Mouse (Mus musculus) heart, embryonic 11.5 days (tissue): ENCODE data around the gene Gpr146. TPM values are rescaled to one million over a fixed set of nuclear protein-coding genes. Genes with fewer than 3 reads are reported as not detected.

ENCODE experiments used
- ATAC-seq: fragments of 200-750 bp; cut with Nextera tagmentation; replicated peaks from 2 replicates; pipeline ENCODE4 v1.8.0; 2017; ENCODE audit warnings: moderate library complexity; ENCODE audit not compliant: insufficient number of reproducible peaks, low FRiP score, low TSS enrichment
- H3K27ac ChIP-seq: fragments of 300-500 bp; sonication (generic); 2 replicates; pipeline ENCODE4 v1.5.1; 2014; ENCODE audit warnings: mild to moderate bottlenecking, low read depth, low read length
- H3K27me3 ChIP-seq: fragments of 300-500 bp; sonication (generic); 2 replicates; pipeline ENCODE4 v1.6.1; 2014; ENCODE audit warnings: mild to moderate bottlenecking, low read length, mixed read lengths; ENCODE audit not compliant: control insufficient read depth, insufficient read depth
- H3K36me3 ChIP-seq: fragments of 300-500 bp; sonication (generic); 2 replicates; pipeline ENCODE4 v1.6.1; 2014; ENCODE audit warnings: mild to moderate bottlenecking, low read length, moderate library complexity, mixed read lengths; ENCODE audit not compliant: control insufficient read depth, insufficient read depth
- H3K4me1 ChIP-seq: fragments of 300-500 bp; sonication (generic); 2 replicates; pipeline ENCODE4 v1.6.1; 2014; ENCODE audit warnings: low read length; ENCODE audit not compliant: control insufficient read depth, insufficient read depth
- H3K4me2 ChIP-seq: fragments of 300-500 bp; sonication (generic); 2 replicates; pipeline ENCODE4 v1.6.1; 2014; ENCODE audit warnings: mild to moderate bottlenecking, moderate library complexity
- H3K4me3 ChIP-seq: fragments of 300-500 bp; sonication (generic); 2 replicates; pipeline ENCODE4 v1.5.1; 2014; ENCODE audit warnings: low read depth, low read length
- H3K9ac ChIP-seq: fragments of 300-500 bp; sonication (generic); 2 replicates; pipeline ENCODE4 v1.6.1; 2014; ENCODE audit warnings: mild to moderate bottlenecking, low read depth, low read length, moderate library complexity
- H3K9me3 ChIP-seq: fragments of 300-500 bp; sonication (generic); replicated peaks from 2 replicates; pipeline ENCODE4 v1.6.1; 2016; ENCODE audit warnings: low read length; ENCODE audit not compliant: control insufficient read depth
- WGBS: fragments of 180-500 bp; shearing (Covaris S2); extraction: QIAGEN DNeasy Blood & Tissue Kit; methylation state at CpG from one replicate; pipeline ENCODE4 v1.1.7; 2014; ENCODE audit not compliant: insufficient replicate concordance; 5-methylcytosine and 5-hydroxymethylcytosine counted together
- polyA plus RNA-seq: library from polyadenylated mRNA; unstranded; fragments of >200 nt; fragmentation: Nextera tagmentation; extraction: Ambion mirVana; gene quantifications from 2 replicates; pipeline ENCODE4 v1.2.1, GENCODE M21; 2014

The Gpr146 gene
- polyA plus RNA-seq, 1 experiment from 2014 or later: 7.5 TPM

- ATAC-seq: no peak
- H3K4me1 ChIP-seq: peaks cover 23% of the 10 kb centered on the region
- no peaks in the 10 kb centered on the region for H3K27me3 ChIP-seq
- no peaks in the 10 kb centered on the region for H3K9me3 ChIP-seq
- WGBS: 63% methylated on average over 3 of the region's 3 CpGs
- peak overlapping the region; percentile 52; the same call in 1 of the 2 replicates for H3K9ac ChIP-seq
- peak overlapping the region; percentile 70 for H3K27ac ChIP-seq
- H3K36me3 ChIP-seq: peaks cover 20% of the 10 kb centered on the region
- no peak overlapping the region for H3K4me3 ChIP-seq
- H3K4me2 ChIP-seq: peak overlapping the region; percentile 31; the same call in 1 of the 2 replicates
Measured at GRCm38 (mm10) chr5:139338403-139338802, 39.1 kb upstream of the Gpr146 start.

GRCm38 (mm10) chr5:139338891-139339290 is 38.6 kb upstream of the Gpr146 start:
- ATAC-seq: no peak
- H3K9ac ChIP-seq: no peak overlapping the region
- H3K27me3 ChIP-seq: no peaks in the 10 kb centered on the region
- H3K4me1 ChIP-seq: peaks cover 26% of the 10 kb centered on the region
- H3K4me3 ChIP-seq: no peak overlapping the region
- no peaks in the 10 kb centered on the region for H3K9me3 ChIP-seq
- no peak overlapping the region for H3K4me2 ChIP-seq
- no peak overlapping the region for H3K27ac ChIP-seq
- peaks cover 20% of the 10 kb centered on the region for H3K36me3 ChIP-seq
- 77% methylated on average over 11 of the region's 11 CpGs for WGBS

- Histone ChIP-seq H3K4me1 (peaks cover 16% of the 10 kb centered on the region), H3K36me3 (peaks cover 17% of the 10 kb centered on the region), H3K9me3 (no peaks in the 10 kb centered on the region), H3K9ac (peak overlapping the region; percentile 91), H3K27ac (peak overlapping the region; percentile 29; the same call in 1 of the 2 replicates), H3K4me2 (peak overlapping the region; percentile 82), H3K4me3 (peak overlapping the region; percentile 91), H3K27me3 (peaks cover 4% of the 10 kb centered on the region; the same call in 1 of the 2 replicates)
- peak; percentile 74 for ATAC-seq
- WGBS: 7% methylated on average over 12 of the region's 12 CpGs
Measured at GRCm38 (mm10) chr5:139344021-139344686, 33.3 kb upstream of the Gpr146 start.

- H3K9me3 ChIP-seq: no peaks in the 10 kb centered on the region
- H3K4me1 ChIP-seq: peaks cover 10% of the 10 kb centered on the region
- under 1% methylated on average over 33 of the region's 33 CpGs for WGBS
- peak overlapping the region; percentile 70 for H3K27ac ChIP-seq
- peak; percentile 87 for ATAC-seq
- H3K36me3 ChIP-seq: peaks cover 12% of the 10 kb centered on the region
- H3K27me3 ChIP-seq: peaks cover 4% of the 10 kb centered on the region; the same call in 1 of the 2 replicates
- peak overlapping the region; percentile 82 for H3K4me2 ChIP-seq
- peak overlapping the region; percentile 91 for H3K9ac ChIP-seq
- peak overlapping the region; percentile 91 for H3K4me3 ChIP-seq
Measured at GRCm38 (mm10) chr5:139344687-139345363, 32.7 kb upstream of the Gpr146 start.

- Histone ChIP-seq H3K36me3 (peaks cover 9% of the 10 kb centered on the region), H3K9ac (peak overlapping the region; percentile 46; the same call in 1 of the 2 replicates), H3K27ac (no peak overlapping the region), H3K9me3 (no peaks in the 10 kb centered on the region), H3K4me1 (peaks cover 8% of the 10 kb centered on the region), H3K27me3 (peaks cover 4% of the 10 kb centered on the region; the same call in 1 of the 2 replicates), H3K4me2 (peak overlapping the region; percentile 82), H3K4me3 (peak overlapping the region; percentile 91)
- WGBS: 12% methylated on average over 5 of the region's 5 CpGs
- ATAC-seq: no peak; the same call in 1 of the 2 replicates
Measured at GRCm38 (mm10) chr5:139345364-139345714, 32.2 kb upstream of the Gpr146 start.

GRCm38 (mm10) chr5:139347225-139347624 is 30.3 kb upstream of the Gpr146 start:
- ATAC-seq: no peak

GRCm38 (mm10) chr5:139349713-139350112 is 27.8 kb upstream of the Gpr146 start:
- Histone ChIP-seq H3K9ac (no peak overlapping the region), H3K36me3 (no peaks in the 10 kb centered on the region), H3K4me1 (no peaks in the 10 kb centered on the region; the same call in 1 of the 2 replicates), H3K9me3 (no peaks in the 10 kb centered on the region), H3K4me2 (no peak overlapping the region), H3K27me3 (peaks cover 22% of the 10 kb centered on the region), H3K4me3 (no peak overlapping the region), H3K27ac (no peak overlapping the region)
- 69% methylated on average over 6 of the region's 6 CpGs for whole genome bisulfite sequencing
- ATAC-seq: peak; percentile 37; the same call in 1 of the 2 replicates

More at GRCm38 (mm10) chr5:139347225-139347624, 30.3 kb upstream of the Gpr146 start:
- Histone ChIP-seq H3K36me3 (peaks cover under 1% of the 10 kb centered on the region; the same call in 1 of the 2 replicates), H3K9ac (no peak overlapping the region), H3K4me3 (no peak overlapping the region), H3K27ac (no peak overlapping the region), H3K9me3 (no peaks in the 10 kb centered on the region), H3K4me2 (no peak overlapping the region), H3K27me3 (peaks cover 13% of the 10 kb centered on the region), H3K4me1 (peaks cover 8% of the 10 kb centered on the region)
- WGBS: 39% methylated on average over 1 of the region's 1 CpGs

- Histone ChIP-seq H3K4me2 (no peak within 1 kb of the TSS), H3K27me3 (peaks cover 33% of the 10 kb centered on the region), H3K4me3 (no peak within 1 kb of the TSS), H3K9ac (0 out of 2 replicates have a peak within 1 kb of the TSS, but pooled peaks have one; percentile 18), H3K4me1 (no peaks in the 10 kb centered on the region; the same call in 1 of the 2 replicates), H3K27ac (no peak within 1 kb of the TSS), H3K9me3 (no peaks in the 10 kb centered on the region), H3K36me3 (no peaks in the 10 kb centered on the region)
- 34% methylated on average over 5 of the region's 5 CpGs for WGBS
- no peak for ATAC-seq
Measured at GRCm38 (mm10) chr5:139351134-139351533, 26.4 kb upstream of the Gpr146 start, which contains the start of gene Cox19. TSS of gene Cox19 (minus strand) at chr5:139351418.
